Mouse (Mus musculus): Measurements from ENCODE around the gene Foxj3. TPM values are rescaled to one million over a fixed set of nuclear protein-coding genes. Genes with fewer than 3 reads are reported as not detected.
A peak's percentile ranks its signal among the peaks of the same experiment; 100 is the strongest.

Gene Foxj3
- total RNA-seq, 1 experiment, result 17.7 TPM

GRCm38 (mm10) chr4:119498319-119498848 is 38.4 kb upstream of the Foxj3 start:
- in situ Hi-C loops (cut with MboI; ENCODE audit: low sequenced_read_pairs in 2 of 2, unreplicated experiment in 2 of 2), result no loop called here
- peak; percentile 93 for TF ChIP-seq MAFK (IDR thresholded peaks at IDR 0.05; ENCODE audit: insufficient read depth, low read depth, low read length)
- TF ChIP-seq ZNF384 (IDR thresholded peaks at IDR 0.05; ENCODE audit: low read depth, low read length), result no peak
- no peak for TF ChIP-seq HCFC1 (IDR thresholded peaks at IDR 0.05; ENCODE audit: borderline replicate concordance, insufficient read depth, low read length)
- peak; percentile 73 for DNase-seq (ENCODE audit: low read depth, low spot score)
- Histone ChIP-seq H3K9me3 (ENCODE audit: control insufficient read depth, insufficient read depth, low read depth, low read length) (no peaks in the 10 kb centered on the region), H3K4me1 (ENCODE audit: control insufficient read depth in 2 of 2, insufficient read depth in 2 of 2, low read length in 2 of 2, poor library complexity in 1 of 2) (peaks cover 0 to 6% of the 10 kb centered on the region in 2 experiments; a peak in 2 of 4 replicates), H3K9ac (ENCODE audit: insufficient read depth, low read depth, low read length, poor library complexity, severe bottlenecking) (no peak overlapping the region), H3K4me3 (ENCODE audit: insufficient read depth in 1 of 2, low read depth in 1 of 2, low read length in 2 of 2, poor library complexity in 1 of 2, severe bottlenecking in 1 of 2) (no peak overlapping the region), H3K27ac (ENCODE audit: insufficient read depth, low read depth, low read length, poor library complexity, severe bottlenecking) (no peak overlapping the region), H3K36me3 (ENCODE audit: control insufficient read depth, insufficient read depth, low read length, poor library complexity, severe bottlenecking) (no peaks in the 10 kb centered on the region)

- no peak overlapping the region for H3K4me3 ChIP-seq (ENCODE audit: insufficient read depth in 1 of 2, low read depth in 1 of 2, low read length in 2 of 2, poor library complexity in 1 of 2, severe bottlenecking in 1 of 2)
- DNase-seq (ENCODE audit: low read depth, low spot score), result no peak
- no peaks in the 10 kb centered on the region for H3K36me3 ChIP-seq (ENCODE audit: control insufficient read depth, insufficient read depth, low read length, poor library complexity, severe bottlenecking)
These were observed 25.2 kb upstream of the Foxj3 start for GRCm38 (mm10) chr4:119511591-119511990.

GRCm38 (mm10) chr4:119512731-119513141 is 24.1 kb upstream of the Foxj3 start:
- no peak overlapping the region for H3K4me3 ChIP-seq (ENCODE audit: insufficient read depth in 1 of 2, low read depth in 1 of 2, low read length in 2 of 2, poor library complexity in 1 of 2, severe bottlenecking in 1 of 2)
- H3K36me3 ChIP-seq (ENCODE audit: control insufficient read depth, insufficient read depth, low read length, poor library complexity, severe bottlenecking), result no peaks in the 10 kb centered on the region
- H3K4me1 ChIP-seq (ENCODE audit: control insufficient read depth in 2 of 2, insufficient read depth in 2 of 2, low read length in 2 of 2, poor library complexity in 1 of 2), result peaks cover 0 to 13% of the 10 kb centered on the region in 2 experiments; a peak in 1 of 4 replicates
- no peak overlapping the region for H3K9ac ChIP-seq (ENCODE audit: insufficient read depth, low read depth, low read length, poor library complexity, severe bottlenecking)
- H3K9me3 ChIP-seq (ENCODE audit: control insufficient read depth, insufficient read depth, low read depth, low read length), result no peaks in the 10 kb centered on the region
- TF ChIP-seq ZNF384 (IDR thresholded peaks at IDR 0.05; ENCODE audit: low read depth, low read length), result no peak
- TF ChIP-seq ZC3H11A (IDR thresholded peaks at IDR 0.05; ENCODE audit: borderline replicate concordance, low read depth, low read length), result no peak
- TF ChIP-seq HCFC1 (IDR thresholded peaks at IDR 0.05; ENCODE audit: borderline replicate concordance, insufficient read depth, low read length), result no peak
- TF ChIP-seq MAFK (IDR thresholded peaks at IDR 0.05; ENCODE audit: insufficient read depth, low read depth, low read length), result no peak
- TF ChIP-seq CHD2 (IDR thresholded peaks at IDR 0.05; ENCODE audit: low read depth, low read length), result no peak
- in situ Hi-C loops (cut with MboI; ENCODE audit: low sequenced_read_pairs in 2 of 2, unreplicated experiment in 2 of 2), result no loop called here
- no peak for DNase-seq (ENCODE audit: low read depth, low spot score)
- no peak overlapping the region for H3K27ac ChIP-seq (ENCODE audit: insufficient read depth, low read depth, low read length, poor library complexity, severe bottlenecking)

More at GRCm38 (mm10) chr4:119511591-119511990, 25.2 kb upstream of the Foxj3 start:
- no peaks in the 10 kb centered on the region for H3K9me3 ChIP-seq (ENCODE audit: control insufficient read depth, insufficient read depth, low read depth, low read length)
- H3K4me1 ChIP-seq (ENCODE audit: control insufficient read depth in 2 of 2, insufficient read depth in 2 of 2, low read length in 2 of 2, poor library complexity in 1 of 2), result peaks cover 0 to 13% of the 10 kb centered on the region in 2 experiments; a peak in 1 of 4 replicates
- no peak for TF ChIP-seq CHD2 (IDR thresholded peaks at IDR 0.05; ENCODE audit: low read depth, low read length)
- no peak for TF ChIP-seq MAFK (IDR thresholded peaks at IDR 0.05; ENCODE audit: insufficient read depth, low read depth, low read length)
- no peak for TF ChIP-seq ZNF384 (IDR thresholded peaks at IDR 0.05; ENCODE audit: low read depth, low read length)
- no peak for TF ChIP-seq ZC3H11A (IDR thresholded peaks at IDR 0.05; ENCODE audit: borderline replicate concordance, low read depth, low read length)
- no peak for TF ChIP-seq HCFC1 (IDR thresholded peaks at IDR 0.05; ENCODE audit: borderline replicate concordance, insufficient read depth, low read length)
- no peak overlapping the region for H3K27ac ChIP-seq (ENCODE audit: insufficient read depth, low read depth, low read length, poor library complexity, severe bottlenecking)
- H3K9ac ChIP-seq (ENCODE audit: insufficient read depth, low read depth, low read length, poor library complexity, severe bottlenecking), result no peak overlapping the region
- in situ Hi-C loops (cut with MboI; ENCODE audit: low sequenced_read_pairs in 2 of 2, unreplicated experiment in 2 of 2), result no loop called here

- in situ Hi-C loops (cut with MboI; ENCODE audit: low sequenced_read_pairs in 2 of 2, unreplicated experiment in 2 of 2), result no loop called here
These were observed 13.2 kb upstream of the Foxj3 start for GRCm38 (mm10) chr4:119523575-119523974.

More at GRCm38 (mm10) chr4:119523575-119523974, 13.2 kb upstream of the Foxj3 start:
- no peaks in the 10 kb centered on the region for H3K9me3 ChIP-seq (ENCODE audit: control insufficient read depth, insufficient read depth, low read depth, low read length)
- TF ChIP-seq MAFK (IDR thresholded peaks at IDR 0.05; ENCODE audit: insufficient read depth, low read depth, low read length) (no peak), HCFC1 (IDR thresholded peaks at IDR 0.05; ENCODE audit: borderline replicate concordance, insufficient read depth, low read length) (no peak), CHD2 (IDR thresholded peaks at IDR 0.05; ENCODE audit: low read depth, low read length) (no peak), ZNF384 (IDR thresholded peaks at IDR 0.05; ENCODE audit: low read depth, low read length) (no peak), ZC3H11A (IDR thresholded peaks at IDR 0.05; ENCODE audit: borderline replicate concordance, low read depth, low read length) (no peak)
- H3K4me3 ChIP-seq (ENCODE audit: insufficient read depth in 1 of 2, low read depth in 1 of 2, low read length in 2 of 2, poor library complexity in 1 of 2, severe bottlenecking in 1 of 2), result no peak overlapping the region
- no peaks in the 10 kb centered on the region for H3K4me1 ChIP-seq (ENCODE audit: control insufficient read depth in 2 of 2, insufficient read depth in 2 of 2, low read length in 2 of 2, poor library complexity in 1 of 2)
- no peak overlapping the region for H3K9ac ChIP-seq (ENCODE audit: insufficient read depth, low read depth, low read length, poor library complexity, severe bottlenecking)
- no peak overlapping the region for H3K27ac ChIP-seq (ENCODE audit: insufficient read depth, low read depth, low read length, poor library complexity, severe bottlenecking)
- H3K36me3 ChIP-seq (ENCODE audit: control insufficient read depth, insufficient read depth, low read length, poor library complexity, severe bottlenecking), result no peaks in the 10 kb centered on the region
- DNase-seq (ENCODE audit: low read depth, low spot score), result no peak
